Mouse (Mus musculus) E14TG2a.4 (cell line): ENCODE data around the gene Klrb1b.
"Not testable (repeated sequence)": the region's sequence is repeated elsewhere in the genome, so short reads cannot be mapped to it uniquely, and the experiment has no call there.

Source experiments
- CTCF ChIP-seq: conservative IDR thresholded peaks from 2 replicates; pipeline ENCODE4 v1.5.1; 2014; ENCODE audit warnings: low read length
- NANOG ChIP-seq: IDR thresholded peaks from 2 replicates; pipeline ENCODE4 v1.6.1; 2014; ENCODE audit warnings: borderline replicate concordance, low read length, mixed read lengths
- POU5F1 ChIP-seq: IDR thresholded peaks from 2 replicates; pipeline ENCODE4 v1.6.1; 2014; ENCODE audit warnings: low read length, borderline replicate concordance

DNA sequence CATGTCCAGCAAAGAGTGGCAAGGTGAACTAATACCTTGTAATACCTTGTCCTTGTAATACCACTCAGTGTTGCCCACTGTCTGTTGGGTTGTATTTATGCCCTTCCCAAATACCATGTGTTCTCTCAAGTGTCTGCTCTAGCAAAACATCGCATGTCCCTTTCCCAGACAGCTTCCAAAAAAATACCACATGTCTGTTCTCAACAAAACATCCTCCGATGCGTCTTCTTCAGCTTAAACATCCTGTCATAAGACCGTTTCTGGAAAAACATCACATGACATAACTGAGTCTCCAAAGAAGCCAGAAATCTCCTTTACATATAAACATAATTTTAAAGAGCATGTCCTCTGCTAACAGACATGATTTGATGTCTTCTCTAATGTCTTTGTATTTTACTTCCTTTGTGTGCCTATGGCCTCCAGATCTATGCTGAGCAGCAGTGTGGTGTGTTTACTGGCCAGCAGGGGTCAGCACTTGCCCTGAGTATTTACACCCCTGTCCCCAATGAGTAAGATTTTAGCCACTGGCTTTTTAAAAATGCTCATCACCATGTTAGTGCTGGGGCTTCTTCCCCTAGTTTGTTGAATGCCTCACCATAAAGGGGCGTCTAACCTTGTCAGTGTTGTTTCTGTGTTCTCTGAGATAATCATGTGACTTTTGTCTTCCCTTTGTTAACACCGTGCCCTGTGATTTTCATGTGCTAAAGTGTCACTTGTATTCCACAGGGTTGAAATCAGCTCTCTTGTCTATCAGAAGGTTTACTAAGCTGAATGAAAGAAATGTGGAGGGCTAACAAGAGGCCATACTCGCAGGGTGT lies 21.1 kb downstream of the Klrb1b start:
- TF ChIP-seq CTCF: peak; percentile 41
- not testable (repeated sequence) for TF ChIP-seq NANOG, POU5F1
